Mouse (Mus musculus): ENCODE measurements around the gene Wdcp. TPM values are rescaled to one million over a fixed set of nuclear protein-coding genes. Genes with fewer than 3 reads are reported as not detected.
"Not testable (repeated sequence)": the region's sequence is repeated elsewhere in the genome, so short reads cannot be mapped to it uniquely, and the experiment has no call there.

The Wdcp gene
- polyA plus RNA-seq, 1 experiment from 2014 or later = 14.4 TPM

- Histone ChIP-seq H3K4me1 (replicated peaks) (peaks cover 34% of the 10 kb centered on the region), H3K4me3 (no peak overlapping the region), H3K4me2 (no peak overlapping the region), H3K27me3 (replicated peaks) (no peaks in the 10 kb centered on the region), H3K36me3 (no peaks in the 10 kb centered on the region), H3K9ac (no peak overlapping the region), H3K9me3 (replicated peaks) (no peaks in the 10 kb centered on the region), H3K27ac (ENCODE audit: poor library complexity, severe bottlenecking) (no peak overlapping the region)
- ATAC-seq (ENCODE audit: insufficient number of reproducible peaks, low FRiP score) = no peak
- WGBS = 90% methylated on average over 5 of the region's 5 CpGs
These were observed 28.2 kb downstream of the Wdcp start for GRCm38 (mm10) chr12:4871260-4871659.

- ATAC-seq (ENCODE audit: insufficient number of reproducible peaks, low FRiP score) = no peak
These were observed 29.2 kb downstream of the Wdcp start for GRCm38 (mm10) chr12:4872273-4872672.

GRCm38 (mm10) chr12:4872983-4873477, 29.9 kb downstream of the Wdcp start:
- Histone ChIP-seq H3K4me2 (peak overlapping the region; percentile 80; the same call in 1 of the 2 replicates), H3K9ac (no peak overlapping the region)
- 38% methylated on average over 5 of the region's 5 CpGs for WGBS

More at GRCm38 (mm10) chr12:4872273-4872672, 29.2 kb downstream of the Wdcp start:
- no peak overlapping the region for H3K4me3 ChIP-seq
- H3K9me3 ChIP-seq (replicated peaks) = no peaks in the 10 kb centered on the region
- WGBS = 39% methylated on average over 4 of the region's 4 CpGs
- no peaks in the 10 kb centered on the region for H3K36me3 ChIP-seq
- peak overlapping the region; percentile 33 for H3K4me2 ChIP-seq
- peaks cover 34% of the 10 kb centered on the region for H3K4me1 ChIP-seq (replicated peaks)
- no peak overlapping the region for H3K9ac ChIP-seq
- no peak overlapping the region for H3K27ac ChIP-seq (ENCODE audit: poor library complexity, severe bottlenecking)
- H3K27me3 ChIP-seq (replicated peaks) = no peaks in the 10 kb centered on the region

DNA sequence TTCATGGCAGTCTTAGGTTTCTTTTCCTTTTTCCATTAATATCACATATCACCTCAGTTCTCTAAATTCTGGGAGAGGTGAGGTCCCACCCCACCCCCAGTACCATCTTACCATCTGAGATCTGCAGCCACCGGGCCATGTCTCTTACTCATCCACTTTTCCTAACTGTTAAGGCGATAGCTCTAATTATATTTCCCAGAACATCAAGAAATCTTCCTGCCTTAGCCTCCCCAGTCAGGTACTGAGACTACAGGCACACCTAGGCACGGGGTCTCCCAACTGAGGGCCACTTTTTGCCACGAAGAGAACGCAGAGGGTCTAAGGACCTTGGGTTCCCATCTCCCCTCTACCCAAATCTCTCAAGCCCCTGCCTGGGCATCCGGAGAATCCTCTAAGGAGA, 30.4 kb downstream of the Wdcp start:
- Histone ChIP-seq H3K4me3 (peak overlapping the region; percentile 39), H3K27me3 (replicated peaks) (no peaks in the 10 kb centered on the region), H3K9ac (peak overlapping the region; percentile 72), H3K9me3 (replicated peaks) (no peaks in the 10 kb centered on the region), H3K36me3 (peaks cover 4% of the 10 kb centered on the region; the same call in 1 of the 2 replicates), H3K4me2 (peak overlapping the region; percentile 80), H3K27ac (ENCODE audit: poor library complexity, severe bottlenecking) (peak overlapping the region; percentile 26; the same call in 1 of the 2 replicates), H3K4me1 (replicated peaks) (peaks cover 34% of the 10 kb centered on the region)
- ATAC-seq (ENCODE audit: insufficient number of reproducible peaks, low FRiP score) = no peak
- WGBS = 62% methylated on average over 6 of the region's 6 CpGs

More at GRCm38 (mm10) chr12:4872983-4873477, 29.9 kb downstream of the Wdcp start:
- peaks cover 34% of the 10 kb centered on the region for H3K4me1 ChIP-seq (replicated peaks)
- no peaks in the 10 kb centered on the region for H3K27me3 ChIP-seq (replicated peaks)
- H3K27ac ChIP-seq (ENCODE audit: poor library complexity, severe bottlenecking) = 0 out of 2 replicates have a peak overlapping the region, but pooled peaks have one; percentile 14
- no peaks in the 10 kb centered on the region for H3K36me3 ChIP-seq
- H3K4me3 ChIP-seq = peak overlapping the region; percentile 39; the same call in 1 of the 2 replicates
- peak; percentile 73 for ATAC-seq (ENCODE audit: insufficient number of reproducible peaks, low FRiP score)
- H3K9me3 ChIP-seq (replicated peaks) = no peaks in the 10 kb centered on the region

DNA sequence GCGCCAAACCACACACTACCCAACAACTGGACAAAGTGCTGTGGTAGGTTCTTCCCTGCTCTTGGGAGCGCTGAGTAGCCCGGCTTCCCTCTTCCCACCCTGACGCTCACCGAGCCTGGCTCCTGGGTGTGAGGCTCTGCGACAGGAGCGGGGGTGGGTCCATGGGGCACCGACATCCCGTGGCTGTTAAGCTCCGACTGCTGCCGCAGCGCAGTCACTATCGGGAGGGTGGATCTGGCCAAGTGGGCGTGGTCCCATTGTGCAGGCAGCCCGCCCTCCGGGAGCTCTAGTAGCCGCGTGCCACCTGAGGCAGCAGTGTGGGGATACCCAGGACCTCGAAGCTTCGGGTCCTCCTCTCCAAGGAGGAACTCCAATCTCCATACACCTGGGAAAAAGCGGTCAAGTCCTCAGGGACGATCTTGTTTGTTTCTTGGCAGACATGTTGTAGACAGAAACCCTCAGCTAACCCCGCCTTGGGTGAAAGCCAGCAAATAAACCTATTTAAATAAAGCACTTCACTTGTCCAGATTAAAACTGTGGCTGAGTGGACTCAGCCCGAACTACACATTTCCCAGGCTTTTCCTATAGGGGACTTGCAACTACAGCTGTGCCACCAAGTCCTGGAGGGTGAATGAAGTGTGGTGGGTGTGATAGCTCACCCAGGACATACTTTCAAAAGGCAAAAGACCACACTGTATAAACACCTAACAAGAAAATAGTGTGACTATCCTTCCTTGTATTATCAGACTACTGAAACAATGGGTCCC, 31.2 kb downstream of the Wdcp start, which contains the start of gene Mfsd2b:
Gene Mfsd2b, minus strand, starts transcription at position 199 of the 767 bp plus-strand sequence.
- H3K9ac ChIP-seq = peak within 1 kb of the TSS; percentile 72
- peak within 1 kb of the TSS; percentile 80 for H3K4me2 ChIP-seq
- ATAC-seq (ENCODE audit: insufficient number of reproducible peaks, low FRiP score) = peak; percentile 91
- peak within 1 kb of the TSS; percentile 39 for H3K4me3 ChIP-seq
- peak within 1 kb of the TSS; percentile 26; the same call in 1 of the 2 replicates for H3K27ac ChIP-seq (ENCODE audit: poor library complexity, severe bottlenecking)
- peaks cover 12% of the 10 kb centered on the region for H3K36me3 ChIP-seq
- H3K4me1 ChIP-seq (replicated peaks) = peaks cover 34% of the 10 kb centered on the region
- WGBS = 3% methylated on average over 24 of the region's 24 CpGs
- peaks cover 4% of the 10 kb centered on the region; the same call in 1 of the 2 replicates for H3K9me3 ChIP-seq (replicated peaks)
- no peaks in the 10 kb centered on the region for H3K27me3 ChIP-seq (replicated peaks)

GRCm38 (mm10) chr12:4875623-4876022, 32.5 kb downstream of the Wdcp start:
- Histone ChIP-seq H3K4me1 (replicated peaks) (peaks cover 34% of the 10 kb centered on the region), H3K36me3 (peaks cover 20% of the 10 kb centered on the region), H3K4me2 (no peak overlapping the region), H3K9ac (no peak overlapping the region), H3K9me3 (replicated peaks) (peaks cover 4% of the 10 kb centered on the region; the same call in 1 of the 2 replicates), H3K27ac (ENCODE audit: poor library complexity, severe bottlenecking) (no peak overlapping the region), H3K27me3 (replicated peaks) (no peaks in the 10 kb centered on the region), H3K4me3 (no peak overlapping the region)
- ATAC-seq (ENCODE audit: insufficient number of reproducible peaks, low FRiP score) = no peak
- 85% methylated on average over 8 of the region's 8 CpGs for WGBS

GRCm38 (mm10) chr12:4878296-4878783, 35.2 kb downstream of the Wdcp start:
- peaks cover 15% of the 10 kb centered on the region for H3K4me1 ChIP-seq (replicated peaks)
- no peaks in the 10 kb centered on the region for H3K27me3 ChIP-seq (replicated peaks)
- H3K9me3 ChIP-seq (replicated peaks) = peaks cover 4% of the 10 kb centered on the region; the same call in 1 of the 2 replicates
- no peak overlapping the region for H3K4me2 ChIP-seq
- WGBS = 67% methylated on average over 9 of the region's 9 CpGs
- ATAC-seq (ENCODE audit: insufficient number of reproducible peaks, low FRiP score) = no peak
- peaks cover 42% of the 10 kb centered on the region for H3K36me3 ChIP-seq
- no peak overlapping the region for H3K4me3 ChIP-seq
- H3K27ac ChIP-seq (ENCODE audit: poor library complexity, severe bottlenecking) = no peak overlapping the region
- no peak overlapping the region for H3K9ac ChIP-seq

- no peak overlapping the region for H3K27ac ChIP-seq (ENCODE audit: poor library complexity, severe bottlenecking)
- no peak for ATAC-seq (ENCODE audit: insufficient number of reproducible peaks, low FRiP score)
These were observed 35.9 kb downstream of the Wdcp start for GRCm38 (mm10) chr12:4879048-4879447.

GRCm38 (mm10) chr12:4882086-4882485, 39.0 kb downstream of the Wdcp start:
- no peak overlapping the region for H3K4me3 ChIP-seq
- WGBS = 87% methylated on average over 2 of the region's 2 CpGs
- ATAC-seq (ENCODE audit: insufficient number of reproducible peaks, low FRiP score) = no peak

More at GRCm38 (mm10) chr12:4879048-4879447, 35.9 kb downstream of the Wdcp start:
- Histone ChIP-seq H3K9me3 (replicated peaks) (peaks cover 4% of the 10 kb centered on the region; the same call in 1 of the 2 replicates), H3K4me1 (replicated peaks) (peaks cover 8% of the 10 kb centered on the region), H3K9ac (no peak overlapping the region), H3K4me3 (no peak overlapping the region), H3K4me2 (no peak overlapping the region), H3K27me3 (replicated peaks) (no peaks in the 10 kb centered on the region), H3K36me3 (peaks cover 42% of the 10 kb centered on the region)
- WGBS = 93% methylated on average over 5 of the region's 5 CpGs

GRCm38 (mm10) chr12:4885062-4885461, 42.0 kb downstream of the Wdcp start:
- Histone ChIP-seq H3K27ac (ENCODE audit: poor library complexity, severe bottlenecking) (no peak overlapping the region), H3K4me2 (no peak overlapping the region), H3K36me3 (peaks cover 36% of the 10 kb centered on the region), H3K4me1 (replicated peaks) (peaks cover 7% of the 10 kb centered on the region), H3K9ac (no peak overlapping the region), H3K4me3 (no peak overlapping the region), H3K9me3 (replicated peaks) (no peaks in the 10 kb centered on the region), H3K27me3 (replicated peaks) (no peaks in the 10 kb centered on the region)
- ATAC-seq (ENCODE audit: insufficient number of reproducible peaks, low FRiP score) = no peak
- 81% methylated on average over 1 of the region's 1 CpGs for WGBS

More at GRCm38 (mm10) chr12:4882086-4882485, 39.0 kb downstream of the Wdcp start:
- no peak overlapping the region for H3K4me2 ChIP-seq
- H3K27me3 ChIP-seq (replicated peaks) = no peaks in the 10 kb centered on the region
- peaks cover 49% of the 10 kb centered on the region for H3K36me3 ChIP-seq
- no peaks in the 10 kb centered on the region for H3K4me1 ChIP-seq (replicated peaks)
- H3K27ac ChIP-seq (ENCODE audit: poor library complexity, severe bottlenecking) = no peak overlapping the region
- no peak overlapping the region for H3K9ac ChIP-seq
- peaks cover 4% of the 10 kb centered on the region; the same call in 1 of the 2 replicates for H3K9me3 ChIP-seq (replicated peaks)

- not testable (repeated sequence) for H3K4me3 ChIP-seq; H3K27me3 ChIP-seq (replicated peaks); H3K4me2 ChIP-seq; H3K9ac ChIP-seq; H3K27ac ChIP-seq (ENCODE audit: poor library complexity, severe bottlenecking); H3K9me3 ChIP-seq (replicated peaks); H3K4me1 ChIP-seq (replicated peaks); ATAC-seq (ENCODE audit: insufficient number of reproducible peaks, low FRiP score)
- WGBS = 94% methylated on average over 4 of the region's 4 CpGs
- H3K36me3 ChIP-seq = peaks cover 35% of the 10 kb centered on the region
These were observed 43.5 kb downstream of the Wdcp start for GRCm38 (mm10) chr12:4886581-4886980.

All from heart, embryonic 12.5 days (tissue).